Mouse (Mus musculus): ENCODE data around the gene Ap3d1. TPM values are rescaled to one million over a fixed set of nuclear protein-coding genes. Genes with fewer than 3 reads are reported as not detected.
A peak's percentile ranks its signal among the peaks of the same experiment; 100 is the strongest.

Ap3d1 gene
- polyA plus RNA-seq, 1 experiment from 2014 or later, result 125 TPM

- peak; percentile 91 for ATAC-seq (ENCODE audit: low read depth)
- no peaks in the 10 kb centered on the region for H3K27me3 ChIP-seq (ENCODE audit: control insufficient read depth, insufficient read depth, low read length)
- peak overlapping the region; percentile 91 for H3K4me2 ChIP-seq (ENCODE audit: low read depth, low read length)
- peak overlapping the region; percentile 95 for H3K4me3 ChIP-seq (ENCODE audit: low read depth, low read length)
- peak overlapping the region; percentile 93 for H3K9ac ChIP-seq (replicated peaks; ENCODE audit: low read depth, low read length)
- peak overlapping the region; percentile 89 for H3K27ac ChIP-seq (ENCODE audit: low read depth, low read length)
- H3K9me3 ChIP-seq (ENCODE audit: control insufficient read depth, low read length), result no peaks in the 10 kb centered on the region
- peaks cover 4% of the 10 kb centered on the region for H3K36me3 ChIP-seq (ENCODE audit: control insufficient read depth, insufficient read depth, low read length)
- WGBS, result under 1% methylated on average over 53 of the region's 78 CpGs
- H3K4me1 ChIP-seq (ENCODE audit: control insufficient read depth, insufficient read depth, low read length), result peaks cover 51% of the 10 kb centered on the region
Measured at GRCm38 (mm10) chr10:80676198-80676928, 65.7 kb downstream of the Ap3d1 start.

- peak overlapping the region; percentile 95 for H3K4me3 ChIP-seq (ENCODE audit: low read depth, low read length)
- H3K4me2 ChIP-seq (ENCODE audit: low read depth, low read length), result peak overlapping the region; percentile 91
- peak overlapping the region; percentile 93 for H3K9ac ChIP-seq (replicated peaks; ENCODE audit: low read depth, low read length)
- H3K9me3 ChIP-seq (ENCODE audit: control insufficient read depth, low read length), result no peaks in the 10 kb centered on the region
- under 1% methylated on average over 32 of the region's 54 CpGs for WGBS
- H3K27me3 ChIP-seq (ENCODE audit: control insufficient read depth, insufficient read depth, low read length), result no peaks in the 10 kb centered on the region
- H3K36me3 ChIP-seq (ENCODE audit: control insufficient read depth, insufficient read depth, low read length), result peaks cover 10% of the 10 kb centered on the region
- peak; percentile 31 for ATAC-seq (ENCODE audit: low read depth)
- peaks cover 51% of the 10 kb centered on the region for H3K4me1 ChIP-seq (ENCODE audit: control insufficient read depth, insufficient read depth, low read length)
- H3K27ac ChIP-seq (ENCODE audit: low read depth, low read length), result peak overlapping the region; percentile 89
Measured at GRCm38 (mm10) chr10:80675405-80676197, 66.5 kb downstream of the Ap3d1 start.

- H3K4me3 ChIP-seq (ENCODE audit: low read depth, low read length), result peak overlapping the region; percentile 95
- peaks cover 14% of the 10 kb centered on the region for H3K36me3 ChIP-seq (ENCODE audit: control insufficient read depth, insufficient read depth, low read length)
- H3K4me1 ChIP-seq (ENCODE audit: control insufficient read depth, insufficient read depth, low read length), result peaks cover 51% of the 10 kb centered on the region
- H3K4me2 ChIP-seq (ENCODE audit: low read depth, low read length), result peak overlapping the region; percentile 91
- WGBS, result 22% methylated on average over 6 of the region's 6 CpGs
- H3K9ac ChIP-seq (replicated peaks; ENCODE audit: low read depth, low read length), result peak overlapping the region; percentile 93
- peak overlapping the region; percentile 89; the same call in 1 of the 2 replicates for H3K27ac ChIP-seq (ENCODE audit: low read depth, low read length)
- no peaks in the 10 kb centered on the region for H3K27me3 ChIP-seq (ENCODE audit: control insufficient read depth, insufficient read depth, low read length)
- no peaks in the 10 kb centered on the region for H3K9me3 ChIP-seq (ENCODE audit: control insufficient read depth, low read length)
- ATAC-seq (ENCODE audit: low read depth), result no peak
Measured at GRCm38 (mm10) chr10:80674851-80675404, 67.1 kb downstream of the Ap3d1 start.

GRCm38 (mm10) chr10:80674161-80674711, 67.8 kb downstream of the Ap3d1 start:
- Histone ChIP-seq H3K9ac (replicated peaks; ENCODE audit: low read depth, low read length) (peak overlapping the region; percentile 93; the same call in 1 of the 2 replicates), H3K27ac (ENCODE audit: low read depth, low read length) (no peak overlapping the region), H3K4me3 (ENCODE audit: low read depth, low read length) (peak overlapping the region; percentile 95), H3K36me3 (ENCODE audit: control insufficient read depth, insufficient read depth, low read length) (peaks cover 20% of the 10 kb centered on the region), H3K27me3 (ENCODE audit: control insufficient read depth, insufficient read depth, low read length) (no peaks in the 10 kb centered on the region), H3K4me2 (ENCODE audit: low read depth, low read length) (peak overlapping the region; percentile 91), H3K9me3 (ENCODE audit: control insufficient read depth, low read length) (no peaks in the 10 kb centered on the region), H3K4me1 (ENCODE audit: control insufficient read depth, insufficient read depth, low read length) (peaks cover 49% of the 10 kb centered on the region)
- ATAC-seq (ENCODE audit: low read depth), result no peak
- WGBS, result 68% methylated on average over 5 of the region's 5 CpGs

- 95% methylated on average over 3 of the region's 3 CpGs for WGBS
Measured at GRCm38 (mm10) chr10:80673690-80674089, 68.4 kb downstream of the Ap3d1 start.

GRCm38 (mm10) chr10:80671936-80672690, 70.0 kb downstream of the Ap3d1 start:
- 77% methylated on average over 11 of the region's 11 CpGs for WGBS
- H3K27ac ChIP-seq (ENCODE audit: low read depth, low read length), result no peak overlapping the region
- H3K4me2 ChIP-seq (ENCODE audit: low read depth, low read length), result no peak overlapping the region
- peaks cover 34% of the 10 kb centered on the region for H3K4me1 ChIP-seq (ENCODE audit: control insufficient read depth, insufficient read depth, low read length)
- ATAC-seq (ENCODE audit: low read depth), result no peak
- H3K9me3 ChIP-seq (ENCODE audit: control insufficient read depth, low read length), result no peaks in the 10 kb centered on the region
- no peaks in the 10 kb centered on the region for H3K27me3 ChIP-seq (ENCODE audit: control insufficient read depth, insufficient read depth, low read length)
- no peak overlapping the region; the same call in 1 of the 2 replicates for H3K4me3 ChIP-seq (ENCODE audit: low read depth, low read length)
- H3K36me3 ChIP-seq (ENCODE audit: control insufficient read depth, insufficient read depth, low read length), result peaks cover 41% of the 10 kb centered on the region
- H3K9ac ChIP-seq (replicated peaks; ENCODE audit: low read depth, low read length), result peak overlapping the region; percentile 25; the same call in 1 of the 2 replicates

More at GRCm38 (mm10) chr10:80673690-80674089, 68.4 kb downstream of the Ap3d1 start:
- no peaks in the 10 kb centered on the region for H3K27me3 ChIP-seq (ENCODE audit: control insufficient read depth, insufficient read depth, low read length)
- peak overlapping the region; percentile 93; the same call in 1 of the 2 replicates for H3K9ac ChIP-seq (replicated peaks; ENCODE audit: low read depth, low read length)
- no peaks in the 10 kb centered on the region for H3K9me3 ChIP-seq (ENCODE audit: control insufficient read depth, low read length)
- ATAC-seq (ENCODE audit: low read depth), result no peak
- H3K4me3 ChIP-seq (ENCODE audit: low read depth, low read length), result 0 out of 2 replicates have a peak overlapping the region, but pooled peaks have one; percentile 3
- peaks cover 49% of the 10 kb centered on the region for H3K4me1 ChIP-seq (ENCODE audit: control insufficient read depth, insufficient read depth, low read length)
- H3K27ac ChIP-seq (ENCODE audit: low read depth, low read length), result no peak overlapping the region
- H3K36me3 ChIP-seq (ENCODE audit: control insufficient read depth, insufficient read depth, low read length), result peaks cover 26% of the 10 kb centered on the region
- H3K4me2 ChIP-seq (ENCODE audit: low read depth, low read length), result peak overlapping the region; percentile 91

- WGBS, result 93% methylated on average over 4 of the region's 4 CpGs
- H3K36me3 ChIP-seq (ENCODE audit: control insufficient read depth, insufficient read depth, low read length), result peaks cover 50% of the 10 kb centered on the region
Measured at GRCm38 (mm10) chr10:80671251-80671650, 70.8 kb downstream of the Ap3d1 start.

GRCm38 (mm10) chr10:80670531-80670930, 71.5 kb downstream of the Ap3d1 start:
- no peak overlapping the region; the same call in 1 of the 2 replicates for H3K9ac ChIP-seq (replicated peaks; ENCODE audit: low read depth, low read length)
- peaks cover 32% of the 10 kb centered on the region for H3K4me1 ChIP-seq (ENCODE audit: control insufficient read depth, insufficient read depth, low read length)
- H3K4me3 ChIP-seq (ENCODE audit: low read depth, low read length), result no peak overlapping the region
- peaks cover 55% of the 10 kb centered on the region for H3K36me3 ChIP-seq (ENCODE audit: control insufficient read depth, insufficient read depth, low read length)
- no peaks in the 10 kb centered on the region for H3K27me3 ChIP-seq (ENCODE audit: control insufficient read depth, insufficient read depth, low read length)
- H3K4me2 ChIP-seq (ENCODE audit: low read depth, low read length), result no peak overlapping the region
- H3K27ac ChIP-seq (ENCODE audit: low read depth, low read length), result no peak overlapping the region
- WGBS, result 91% methylated on average over 2 of the region's 2 CpGs
- ATAC-seq (ENCODE audit: low read depth), result no peak
- no peaks in the 10 kb centered on the region for H3K9me3 ChIP-seq (ENCODE audit: control insufficient read depth, low read length)

More at GRCm38 (mm10) chr10:80671251-80671650, 70.8 kb downstream of the Ap3d1 start:
- Histone ChIP-seq H3K9ac (replicated peaks; ENCODE audit: low read depth, low read length) (no peak overlapping the region; the same call in 1 of the 2 replicates), H3K4me3 (ENCODE audit: low read depth, low read length) (no peak overlapping the region), H3K27me3 (ENCODE audit: control insufficient read depth, insufficient read depth, low read length) (no peaks in the 10 kb centered on the region), H3K27ac (ENCODE audit: low read depth, low read length) (no peak overlapping the region), H3K4me2 (ENCODE audit: low read depth, low read length) (no peak overlapping the region), H3K9me3 (ENCODE audit: control insufficient read depth, low read length) (no peaks in the 10 kb centered on the region), H3K4me1 (ENCODE audit: control insufficient read depth, insufficient read depth, low read length) (peaks cover 32% of the 10 kb centered on the region)
- no peak for ATAC-seq (ENCODE audit: low read depth)
